Mouse (Mus musculus): ENCODE results near the gene Hcn3.

DNA sequence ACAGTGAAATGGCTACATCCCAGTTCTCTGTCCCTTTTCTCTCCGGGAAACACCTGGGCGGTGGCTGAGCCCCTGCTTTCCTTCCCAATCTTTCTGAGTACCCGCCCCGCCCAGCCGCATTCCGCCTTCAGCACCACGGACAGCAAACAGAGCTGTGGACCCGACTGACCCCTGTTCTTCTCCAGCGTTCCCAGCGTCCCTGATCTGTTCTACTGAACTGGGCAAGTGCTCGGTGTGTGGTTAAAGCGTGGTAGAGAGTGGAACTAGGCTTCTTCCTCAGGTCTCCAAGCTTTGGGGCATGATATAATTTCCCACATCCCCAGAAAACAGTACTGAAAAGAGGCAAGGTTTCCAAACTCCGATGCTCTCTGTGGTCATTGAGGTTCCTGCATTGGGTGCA, 785 bp downstream of the Hcn3 start:
- no peak for TF ChIP-seq CTCF (IDR thresholded peaks at IDR 0.05; ENCODE audit: borderline replicate concordance, control insufficient read depth, extremely low read depth, insufficient read depth, low read length, poor library complexity)
- TF ChIP-seq POLR2A (IDR thresholded peaks at IDR 0.05; ENCODE audit: control insufficient read depth, extremely low read depth, insufficient read depth, low read length, poor library complexity), result no peak
